Mouse (Mus musculus): ENCODE results near the gene Ube2d1.
A peak's percentile ranks its signal among the peaks of the same experiment; 100 is the strongest.

Gene Ube2d1

GRCm38 (mm10) chr10:71285126-71285580, at the start of gene Ube2d1:
Gene Ube2d1 (minus strand): TSS chr10:71285262.
- DNase-seq (ENCODE audit: low read depth, low spot score), result peak; percentile 68

- DNase-seq (ENCODE audit: low read depth, low spot score), result no peak
These were observed 47.8 kb upstream of the Ube2d1 start for GRCm38 (mm10) chr10:71332859-71333258.

DNA sequence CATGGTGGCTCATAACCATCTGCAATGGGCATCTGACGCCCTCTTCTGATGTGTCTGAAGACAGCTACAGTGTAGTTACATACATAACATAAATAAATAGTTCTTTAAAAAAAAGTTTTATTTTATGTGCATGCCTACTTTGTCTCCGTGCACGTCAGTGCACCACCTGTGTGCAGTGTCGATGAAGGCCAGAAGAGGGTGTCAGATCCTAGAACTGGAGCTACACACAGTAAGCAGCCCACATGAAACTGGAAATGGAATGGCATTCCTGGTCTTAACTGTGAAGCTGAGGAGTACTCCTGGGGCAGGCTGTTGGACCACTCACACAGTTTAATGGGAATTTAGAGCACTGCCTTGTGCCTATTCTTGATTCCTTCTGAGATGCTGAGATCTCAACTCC, 47.3 kb upstream of the Ube2d1 start:
- DNase-seq (ENCODE audit: low read depth, low spot score), result no peak

GRCm38 (mm10) chr10:71331908-71332307, 46.8 kb upstream of the Ube2d1 start:
- DNase-seq (ENCODE audit: low read depth, low spot score), result no peak

- DNase-seq (ENCODE audit: low read depth, low spot score), result no peak
These were observed 45.0 kb upstream of the Ube2d1 start for GRCm38 (mm10) chr10:71330070-71330469.

- no peak for DNase-seq (ENCODE audit: low read depth, low spot score)
These were observed 44.2 kb upstream of the Ube2d1 start for GRCm38 (mm10) chr10:71329295-71329694.

GRCm38 (mm10) chr10:71328870-71329269, 43.8 kb upstream of the Ube2d1 start:
- no peak for DNase-seq (ENCODE audit: low read depth, low spot score)

GRCm38 (mm10) chr10:71328382-71328781, 43.3 kb upstream of the Ube2d1 start:
- DNase-seq (ENCODE audit: low read depth, low spot score), result no peak

- no peak for DNase-seq (ENCODE audit: low read depth, low spot score)
These were observed 42.3 kb upstream of the Ube2d1 start for GRCm38 (mm10) chr10:71327386-71327785.

GRCm38 (mm10) chr10:71326789-71327188, 41.7 kb upstream of the Ube2d1 start:
- DNase-seq (ENCODE audit: low read depth, low spot score), result peak; percentile 58

GRCm38 (mm10) chr10:71326123-71326522, 41.1 kb upstream of the Ube2d1 start:
- no peak for DNase-seq (ENCODE audit: low read depth, low spot score)

- DNase-seq (ENCODE audit: low read depth, low spot score), result no peak
These were observed 38.6 kb upstream of the Ube2d1 start for GRCm38 (mm10) chr10:71323669-71324068.

DNA sequence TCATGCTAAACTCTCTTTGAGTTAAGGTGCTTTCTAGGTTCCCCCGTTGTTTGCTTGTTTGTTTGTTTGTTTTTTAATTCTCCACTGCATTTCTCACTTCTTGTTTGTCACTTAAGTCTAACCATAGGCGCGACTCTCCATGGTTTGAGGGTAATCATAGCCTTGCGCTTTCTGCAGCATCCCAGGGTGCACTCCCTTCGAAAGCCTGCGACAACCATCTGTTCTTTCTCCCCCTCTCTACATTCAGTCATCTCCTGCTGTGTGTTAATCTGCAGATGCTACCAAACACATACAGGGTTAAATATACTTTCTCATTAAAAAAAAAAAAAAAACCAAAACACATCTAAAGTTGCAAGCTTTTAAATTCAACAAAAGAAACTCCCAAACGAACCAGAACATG, 31.4 kb upstream of the Ube2d1 start:
- DNase-seq (ENCODE audit: low read depth, low spot score), result no peak

DNA sequence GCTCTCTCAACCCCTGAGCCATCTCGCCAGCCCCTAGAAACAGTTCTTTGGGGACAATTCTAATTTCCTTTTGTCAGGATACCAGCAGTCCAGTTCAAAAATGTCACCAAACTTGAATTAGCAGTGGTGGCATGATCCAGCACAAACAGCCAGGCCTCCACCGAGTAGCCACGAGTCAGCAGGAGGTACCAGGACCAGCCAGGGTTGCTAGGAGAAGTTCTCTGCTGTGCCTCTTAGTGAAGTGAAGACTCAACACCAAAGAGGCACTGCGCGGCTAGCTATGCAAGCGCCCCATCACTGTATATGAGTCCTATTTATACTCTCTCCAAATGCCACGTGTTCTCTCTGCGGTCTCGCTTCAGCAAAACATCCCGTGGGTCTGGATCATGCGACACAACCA, 31.0 kb upstream of the Ube2d1 start:
- no peak for DNase-seq (ENCODE audit: low read depth, low spot score)

DNA sequence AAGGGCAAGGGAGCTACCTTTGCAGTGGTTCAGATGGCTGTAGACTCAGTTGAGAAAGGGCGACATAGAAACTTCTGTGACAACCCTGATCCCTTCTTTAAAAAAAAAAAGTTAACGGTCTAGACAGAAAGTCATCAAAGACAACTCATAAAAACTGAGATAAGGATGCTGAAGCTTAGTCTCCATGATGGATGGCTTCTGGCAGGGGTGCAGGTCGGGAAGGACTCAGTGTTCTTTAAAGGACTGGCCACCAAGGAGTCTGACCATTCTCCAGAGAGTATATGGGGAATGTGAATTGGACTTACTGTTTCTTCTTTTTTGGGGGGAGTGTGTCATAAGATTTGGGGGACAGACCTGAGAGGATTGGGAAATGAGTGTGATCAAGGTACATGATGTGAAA, 29.5 kb upstream of the Ube2d1 start:
- DNase-seq (ENCODE audit: low read depth, low spot score), result no peak

DNA sequence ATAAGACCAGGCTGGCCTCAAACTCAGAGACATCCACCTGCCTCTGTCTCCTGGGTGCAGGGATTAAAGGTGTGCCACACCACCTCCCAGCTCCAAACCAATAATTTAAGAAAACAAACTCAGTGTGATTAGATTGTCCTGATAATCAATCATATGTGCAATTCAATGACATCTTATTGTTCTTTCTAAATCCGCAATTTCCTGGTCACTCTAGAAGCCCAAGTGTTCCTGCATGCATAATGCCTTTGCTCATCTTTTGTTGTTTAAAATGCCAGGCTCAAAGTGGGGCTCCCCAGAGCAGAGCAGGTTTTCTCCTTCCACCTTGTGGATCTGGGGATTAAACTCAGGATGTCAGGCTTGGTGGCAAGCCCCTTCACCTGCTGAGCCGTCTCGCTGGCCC, 25.2 kb upstream of the Ube2d1 start:
- no peak for DNase-seq (ENCODE audit: low read depth, low spot score)

- DNase-seq (ENCODE audit: low read depth, low spot score), result no peak
These were observed 23.1 kb upstream of the Ube2d1 start for GRCm38 (mm10) chr10:71308199-71308598.

- no peak for DNase-seq (ENCODE audit: low read depth, low spot score)
These were observed 21.7 kb upstream of the Ube2d1 start for GRCm38 (mm10) chr10:71306759-71307158.

- DNase-seq (ENCODE audit: low read depth, low spot score), result peak; percentile 39
These were observed 21.1 kb upstream of the Ube2d1 start for GRCm38 (mm10) chr10:71306190-71306589.

- DNase-seq (ENCODE audit: low read depth, low spot score), result no peak
These were observed 17.4 kb upstream of the Ube2d1 start for GRCm38 (mm10) chr10:71302490-71302889.

DNA sequence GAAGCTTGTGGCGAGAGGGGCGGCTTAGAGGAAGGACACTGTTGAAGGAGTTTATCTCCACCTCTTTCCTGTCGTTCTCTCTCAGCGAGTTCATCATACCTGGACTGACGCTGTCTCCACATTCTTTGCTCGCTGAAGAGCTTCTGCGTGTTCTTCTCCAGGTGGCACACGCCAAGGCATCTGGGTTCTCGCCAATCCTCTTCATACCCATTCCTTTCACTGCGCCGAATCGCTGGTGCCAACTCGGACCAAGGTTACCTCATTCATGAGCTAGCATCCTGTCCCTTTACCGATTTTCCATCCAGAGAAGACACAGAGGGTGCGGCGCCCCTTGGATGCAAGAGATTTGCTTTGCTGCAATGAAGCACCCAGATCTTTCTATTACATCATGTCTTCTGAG, 15.1 kb upstream of the Ube2d1 start:
- DNase-seq (ENCODE audit: low read depth, low spot score), result no peak

DNA sequence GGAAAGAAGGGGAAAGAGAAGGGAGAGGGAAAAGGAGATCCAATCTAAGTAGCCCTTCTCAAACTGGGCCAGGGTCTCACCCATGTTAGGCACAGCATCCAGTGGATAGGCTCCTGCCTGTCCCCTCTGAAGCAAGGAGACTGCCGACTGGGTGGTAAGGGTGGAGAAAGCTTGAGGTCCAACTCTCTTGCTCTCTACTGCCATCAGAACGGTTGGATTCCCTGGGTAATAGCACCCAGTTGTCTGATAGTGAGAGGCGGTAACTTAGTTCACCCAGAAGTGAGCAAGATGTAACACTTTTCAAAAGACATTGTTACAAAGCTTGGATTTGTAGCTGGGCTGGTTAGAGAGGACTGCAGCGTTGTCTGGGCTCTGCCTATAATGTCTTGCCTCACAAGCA, 8.2 kb upstream of the Ube2d1 start:
- DNase-seq (ENCODE audit: low read depth, low spot score), result no peak

- peak; percentile 17 for DNase-seq (ENCODE audit: low read depth, low spot score)
These were observed 7.2 kb upstream of the Ube2d1 start for GRCm38 (mm10) chr10:71292254-71292653.

DNA sequence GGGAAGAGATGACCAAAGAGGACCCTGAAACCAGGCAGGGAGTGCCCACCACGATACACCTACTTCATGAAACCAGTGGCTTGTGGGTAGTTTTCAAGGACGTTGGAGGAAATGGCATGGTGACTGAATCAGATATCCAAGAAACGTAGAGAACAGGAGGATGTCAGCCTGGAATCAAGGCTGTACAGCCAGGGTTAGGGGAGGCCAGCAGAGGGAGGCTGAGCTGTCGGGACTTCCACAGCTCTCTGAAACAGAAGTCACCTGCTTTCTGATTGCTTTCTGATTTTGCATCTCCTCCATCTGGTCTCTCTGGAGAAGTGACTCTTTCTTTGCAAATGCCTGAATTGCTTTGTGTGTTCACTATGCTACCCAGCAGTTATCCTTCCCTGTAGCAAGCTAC, 6.7 kb upstream of the Ube2d1 start:
- DNase-seq (ENCODE audit: low read depth, low spot score), result no peak

Measured in embryo, embryonic 11.5 days (tissue).